Mouse (Mus musculus) heart, postnatal 0 days (tissue): Measurements from ENCODE around the gene Slc30a6. TPM values are rescaled to one million over a fixed set of nuclear protein-coding genes. Genes with fewer than 3 reads are reported as not detected.
"Not testable (repeated sequence)": the region's sequence is repeated elsewhere in the genome, so short reads cannot be mapped to it uniquely, and the experiment has no call there.

ENCODE experiments used
- ATAC-seq: fragments of 200-750 bp; cut with Nextera tagmentation; 2 replicates; pipeline ENCODE4 v1.8.0; 2017; ENCODE audit warnings: low read depth, moderate number of reproducible peaks, moderate library complexity; ENCODE audit not compliant: insufficient read depth
- DNase-seq: peaks from one replicate; pipeline ENCODE4 v3.0.0-alpha.2; 2016; ENCODE audit warnings: low spot score
- H3K27ac ChIP-seq: fragments of 300-500 bp; sonication (generic); 2 replicates; pipeline ENCODE4 v1.5.1; 2014; ENCODE audit warnings: low read depth, mild to moderate bottlenecking
- H3K27me3 ChIP-seq: fragments of 300-500 bp; sonication (generic); 2 replicates; pipeline ENCODE4 v1.6.1; 2014; ENCODE audit warnings: low read length, mixed read lengths; ENCODE audit not compliant: control insufficient read depth, insufficient read depth
- H3K36me3 ChIP-seq: fragments of 300-500 bp; sonication (generic); replicated peaks from 2 replicates; pipeline ENCODE4 v1.6.1; 2014; ENCODE audit warnings: low read length, mixed read lengths; ENCODE audit not compliant: control insufficient read depth, insufficient read depth
- H3K4me1 ChIP-seq: fragments of 300-500 bp; sonication (generic); 2 replicates; pipeline ENCODE4 v1.6.1; 2014; ENCODE audit warnings: antibody characterized with exemption; ENCODE audit not compliant: control insufficient read depth, insufficient read depth
- H3K4me2 ChIP-seq: fragments of 300-500 bp; sonication (generic); 2 replicates; pipeline ENCODE4 v1.6.1; 2014; ENCODE audit warnings: low read depth, mild to moderate bottlenecking, low read length, moderate library complexity
- H3K4me3 ChIP-seq: fragments of 300-500 bp; sonication (generic); 2 replicates; pipeline ENCODE4 v1.5.1; 2014; ENCODE audit warnings: low read depth, low read length
- H3K9ac ChIP-seq: fragments of 300-500 bp; sonication (generic); replicated peaks from 2 replicates; pipeline ENCODE4 v1.6.1; 2014; ENCODE audit warnings: low read depth, low read length, mixed read lengths
- H3K9me3 ChIP-seq: fragments of 300-500 bp; sonication (generic); replicated peaks from 2 replicates; pipeline ENCODE4 v1.6.1; 2016; ENCODE audit warnings: low read length; ENCODE audit not compliant: control insufficient read depth
- CTCF ChIP-seq: IDR thresholded peaks from 2 replicates; pipeline ENCODE4 v1.5.1; 2016; ENCODE audit warnings: antibody characterized with exemption, control low read depth, low read depth
- EP300 ChIP-seq: IDR thresholded peaks from 2 replicates; pipeline ENCODE4 v1.6.1; 2016; ENCODE audit warnings: antibody characterized with exemption, low read depth
- WGBS: fragments of 180-500 bp; shearing (Covaris S2); extraction: QIAGEN DNeasy Blood & Tissue Kit; methylation state at CpG from one replicate; pipeline ENCODE4 v1.1.7; 2014; 5-methylcytosine and 5-hydroxymethylcytosine counted together
- polyA plus RNA-seq: library from polyadenylated mRNA; unstranded; fragments of >200 nt; fragmentation: Nextera tagmentation; extraction: Ambion mirVana; gene quantifications from 2 replicates; pipeline ENCODE4 v1.2.1, GENCODE M21; 2015
- total RNA-seq: library from RNA; depleted of rRNA; stranded (reverse); fragments of >200 nt; gene quantifications from 2 replicates; pipeline ENCODE4 v1.2.3, GENCODE M21; 2014; ENCODE audit warnings: low replicate concordance; rRNA removed

Gene Slc30a6
- total and polyA plus RNA-seq, 2 experiments from 2014 or later, result 19.9 to 27.7 TPM

DNA sequence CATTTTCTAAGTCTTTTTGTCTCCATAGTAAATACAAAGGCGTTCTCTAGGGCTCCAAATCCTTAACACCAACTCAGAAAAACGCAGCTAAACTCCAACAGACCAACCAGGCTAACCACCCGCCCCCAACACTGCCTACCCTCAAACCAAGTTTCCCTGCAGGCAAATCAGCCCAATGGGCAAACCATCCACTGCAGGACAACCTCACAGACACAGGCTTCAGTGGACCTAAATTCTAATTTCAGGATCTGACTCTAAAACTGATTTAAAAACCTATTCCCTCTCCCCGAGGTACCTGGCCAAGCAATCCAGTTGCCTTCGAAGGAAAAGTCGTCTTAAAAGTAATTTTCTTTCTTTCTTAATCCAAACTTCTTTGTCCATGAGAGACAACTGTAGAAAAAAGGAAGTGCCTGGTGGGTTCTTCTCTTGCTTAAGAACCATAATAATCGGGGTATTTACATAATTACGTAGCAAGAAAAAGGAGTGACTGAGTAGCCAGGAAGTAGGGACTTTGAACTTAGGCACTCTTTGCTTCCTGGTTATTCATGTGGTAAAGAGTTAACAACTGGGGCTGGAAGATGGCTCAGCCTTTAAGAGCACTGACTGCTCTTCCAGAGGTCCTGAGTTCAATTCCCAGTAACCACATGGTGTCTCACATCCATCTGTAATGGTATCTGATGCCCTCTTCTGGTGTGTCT lies 63.5 kb downstream of the Slc30a6 start, which contains the start of gene Nlrc4:
Nlrc4 (minus strand) TSS at position 432 of the 698 bp plus-strand sequence.
- no peak within 1 kb of the TSS for H3K4me2 ChIP-seq
- 54% methylated on average over 8 of the region's 8 CpGs for WGBS
- H3K9ac ChIP-seq, result no peak within 1 kb of the TSS
- H3K36me3 ChIP-seq, result no peaks in the 10 kb centered on the region
- DNase-seq (no peak), ATAC-seq (no peak)
- H3K4me3 ChIP-seq, result no peak within 1 kb of the TSS
- TF ChIP-seq CTCF (no peak), EP300 (no peak)
- H3K9me3 ChIP-seq, result no peaks in the 10 kb centered on the region
- no peaks in the 10 kb centered on the region for H3K27me3 ChIP-seq
- no peaks in the 10 kb centered on the region for H3K4me1 ChIP-seq
- no peak within 1 kb of the TSS for H3K27ac ChIP-seq

- no peaks in the 10 kb centered on the region for H3K36me3 ChIP-seq
- no peaks in the 10 kb centered on the region for H3K4me1 ChIP-seq
- no peak overlapping the region for H3K4me2 ChIP-seq
- ATAC-seq, result no peak
- H3K9me3 ChIP-seq, result no peaks in the 10 kb centered on the region
- no peak for TF ChIP-seq CTCF
- TF ChIP-seq EP300, result no peak
- no peak overlapping the region for H3K4me3 ChIP-seq
- no peaks in the 10 kb centered on the region for H3K27me3 ChIP-seq
- H3K27ac ChIP-seq, result no peak overlapping the region
- no peak for DNase-seq
- H3K9ac ChIP-seq, result no peak overlapping the region
Observed at GRCm38 (mm10) chr17:74463510-74463909, 68.1 kb downstream of the Slc30a6 start.

DNA sequence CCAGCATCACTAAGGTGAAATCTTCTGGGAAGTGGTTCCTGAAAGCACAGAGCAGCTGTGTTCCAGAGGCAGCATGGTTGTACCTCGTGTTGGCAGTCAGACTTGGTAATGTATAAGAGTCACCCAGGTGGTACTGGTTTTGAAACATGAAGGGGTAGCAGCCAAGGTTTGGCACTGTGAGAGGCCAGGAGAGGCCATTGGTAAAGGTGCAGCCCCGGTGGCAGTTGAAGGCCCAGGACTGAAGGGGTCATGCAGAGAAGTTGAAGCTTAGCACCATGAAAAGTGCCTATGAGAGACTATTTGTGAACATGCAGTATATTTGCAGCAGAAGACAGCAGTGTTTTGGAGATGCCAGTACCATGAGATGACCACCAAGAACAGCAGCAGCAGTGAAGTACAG lies 72.6 kb downstream of the Slc30a6 start:
- H3K4me1 ChIP-seq, H3K4me3 ChIP-seq, H3K9me3 ChIP-seq, H3K27me3 ChIP-seq, H3K36me3 ChIP-seq, ATAC-seq, H3K4me2 ChIP-seq, DNase-seq, H3K9ac ChIP-seq, H3K27ac ChIP-seq: not testable (repeated sequence)
- 70% methylated on average over 2 of the region's 2 CpGs for WGBS

DNA sequence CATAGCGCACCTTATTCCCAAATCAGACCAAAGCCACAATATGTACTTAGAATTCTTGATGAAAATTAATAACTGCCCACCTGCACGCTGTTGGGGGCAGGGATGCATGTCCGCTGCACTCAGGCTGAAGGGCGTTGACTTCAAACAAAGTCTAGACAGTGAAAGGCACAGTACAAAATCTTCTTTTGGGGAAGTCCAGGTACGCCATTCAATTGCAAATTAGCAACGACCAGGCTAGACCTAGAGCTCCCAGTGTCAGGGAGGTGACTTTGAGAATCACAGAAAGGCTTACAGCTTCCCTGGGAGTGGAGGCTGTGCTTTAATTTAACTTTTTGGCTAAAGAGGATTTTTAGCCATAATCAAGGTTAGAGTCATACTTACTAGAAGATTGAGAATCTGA lies 74.7 kb downstream of the Slc30a6 start:
- H3K36me3 ChIP-seq, H3K9me3 ChIP-seq, H3K9ac ChIP-seq, H3K27me3 ChIP-seq, H3K4me2 ChIP-seq, H3K4me1 ChIP-seq, ATAC-seq, H3K27ac ChIP-seq, DNase-seq, H3K4me3 ChIP-seq: not testable (repeated sequence)
- WGBS, result 79% methylated on average over 6 of the region's 6 CpGs

Other genes with a start within 250 kb of the Slc30a6 start
- gene Memo1, start 100.1 kb upstream of the Slc30a6 start, total RNA-seq, result 30.2 and 128 TPM in 2 replicates
- gene Memo1, start 100.1 kb upstream of the Slc30a6 start, polyA plus RNA-seq, result 67.5 and 68.8 TPM in 2 replicates
- gene Dpy30, start 71.7 kb upstream of the Slc30a6 start, total RNA-seq, result 65.6 and 96.7 TPM in 2 replicates
- 209 and 213 TPM in 2 replicates for gene Dpy30, start 71.7 kb upstream of the Slc30a6 start, polyA plus RNA-seq
- 27.0 and 29.9 TPM in 2 replicates for gene Spast, start 56.6 kb upstream of the Slc30a6 start, total RNA-seq
- 10.3 and 10.5 TPM in 2 replicates for gene Spast, start 56.6 kb upstream of the Slc30a6 start, polyA plus RNA-seq
- gene Nlrc4, start 63.5 kb downstream of the Slc30a6 start, total RNA-seq, result not detected in 2 replicates
- 0.21 and 0.22 TPM in 2 replicates for gene Nlrc4, start 63.5 kb downstream of the Slc30a6 start, polyA plus RNA-seq
- gene Yipf4, start 93.9 kb downstream of the Slc30a6 start, total RNA-seq, result 51.2 and 60.0 TPM in 2 replicates
- 69.1 and 79.6 TPM in 2 replicates for gene Yipf4, start 93.9 kb downstream of the Slc30a6 start, polyA plus RNA-seq
- 101 and 147 TPM in 2 replicates for gene Birc6, start 132.7 kb downstream of the Slc30a6 start, total RNA-seq
- 63.5 and 67.7 TPM in 2 replicates for gene Birc6, start 132.7 kb downstream of the Slc30a6 start, polyA plus RNA-seq